Mouse (Mus musculus) brain, embryonic 14.5 days (tissue): ENCODE measurements around the gene Ctcf.

Experiments used
- CTCF ChIP-seq: fragments of 200-500 bp; IDR thresholded peaks from 2 replicates; pipeline ENCODE4 v1.5.1; 2012; ENCODE audit warnings: inconsistent platforms, mild to moderate bottlenecking, moderate library complexity, borderline replicate concordance; ENCODE audit not compliant: insufficient read depth, insufficient read length; ENCODE audit errors: extremely low read depth
- POLR2A ChIP-seq: fragments of 200-500 bp; IDR thresholded peaks from 2 replicates; pipeline ENCODE4 v1.6.1; 2012; ENCODE audit warnings: mild to moderate bottlenecking, inconsistent platforms, borderline replicate concordance; ENCODE audit not compliant: poor library complexity, insufficient read depth, insufficient read length, severe bottlenecking; ENCODE audit errors: extremely low read depth

GRCm38 (mm10) chr8:105686551-105686950, 50.2 kb downstream of the Ctcf start:
- no peak for TF ChIP-seq POLR2A
- no peak for TF ChIP-seq CTCF
